Mouse (Mus musculus): ENCODE data around the gene Dad1. TPM values are rescaled to one million over a fixed set of nuclear protein-coding genes. Genes with fewer than 3 reads are reported as not detected.

The Dad1 gene
- polyA plus RNA-seq, 1 experiment from 2014 or later: 344 TPM

DNA sequence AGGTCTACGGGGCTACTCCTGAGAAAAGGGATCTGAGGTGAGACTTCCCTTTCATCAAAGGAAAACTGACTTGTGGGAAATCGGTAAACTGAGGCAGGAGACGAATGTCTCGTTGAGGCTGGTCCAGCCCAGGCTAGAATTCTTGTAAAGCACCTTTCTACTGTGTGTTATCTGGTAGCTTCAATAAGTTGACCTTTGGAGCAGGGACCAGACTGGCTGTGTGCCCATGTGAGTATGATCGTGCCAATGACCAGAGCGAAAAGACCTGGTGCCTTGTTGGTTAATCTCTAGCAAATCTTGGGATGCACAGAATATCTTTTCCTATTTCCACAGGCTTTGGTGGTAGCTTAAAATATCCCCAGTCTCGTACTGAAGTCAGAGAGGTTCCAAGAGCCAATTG lies 37.8 kb downstream of the Dad1 start:
- Histone ChIP-seq H3K27ac (ENCODE audit: low read length) (no peak overlapping the region), H3K27me3 (ENCODE audit: control insufficient read depth, insufficient read depth, low read depth, low read length) (no peaks in the 10 kb centered on the region), H3K9ac (ENCODE audit: low read depth, low read length) (no peak overlapping the region), H3K9me3 (replicated peaks; ENCODE audit: control insufficient read depth, low read length, poor library complexity, severe bottlenecking) (no peaks in the 10 kb centered on the region), H3K36me3 (ENCODE audit: control insufficient read depth, insufficient read depth, low read length) (no peaks in the 10 kb centered on the region), H3K4me1 (ENCODE audit: control insufficient read depth, insufficient read depth, low read length) (no peaks in the 10 kb centered on the region), H3K4me2 (ENCODE audit: low read length) (no peak overlapping the region), H3K4me3 (ENCODE audit: low read depth, low read length) (no peak overlapping the region)
- 91% methylated on average over 7 of the region's 7 CpGs for WGBS
- no peak for ATAC-seq

DNA sequence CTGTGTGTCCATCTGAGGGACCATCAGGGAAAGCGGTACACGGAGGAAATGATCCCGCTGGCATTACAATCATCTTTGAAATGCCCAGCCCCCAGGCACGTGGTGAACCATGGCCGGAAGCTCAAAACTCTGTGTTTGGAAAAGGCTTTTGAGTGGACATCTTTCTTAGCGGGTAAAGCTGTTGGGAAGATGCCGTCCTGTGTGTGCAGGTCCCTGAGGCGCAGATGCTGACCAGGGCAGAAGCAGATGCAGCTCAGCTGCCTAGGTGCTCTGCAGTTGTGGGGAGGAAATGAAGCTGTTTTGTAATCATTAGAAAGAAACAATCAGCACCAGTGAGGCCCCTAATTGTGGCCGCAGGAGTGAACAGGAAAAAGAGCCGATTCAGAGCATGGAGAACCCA lies 39.0 kb downstream of the Dad1 start:
- ATAC-seq: no peak
- 87% methylated on average over 10 of the region's 10 CpGs for WGBS
- no peaks in the 10 kb centered on the region for H3K9me3 ChIP-seq (replicated peaks; ENCODE audit: control insufficient read depth, low read length, poor library complexity, severe bottlenecking)
- H3K27ac ChIP-seq (ENCODE audit: low read length): no peak overlapping the region
- no peak overlapping the region for H3K9ac ChIP-seq (ENCODE audit: low read depth, low read length)
- no peaks in the 10 kb centered on the region for H3K27me3 ChIP-seq (ENCODE audit: control insufficient read depth, insufficient read depth, low read depth, low read length)
- no peak overlapping the region for H3K4me3 ChIP-seq (ENCODE audit: low read depth, low read length)
- H3K36me3 ChIP-seq (ENCODE audit: control insufficient read depth, insufficient read depth, low read length): no peaks in the 10 kb centered on the region
- no peaks in the 10 kb centered on the region for H3K4me1 ChIP-seq (ENCODE audit: control insufficient read depth, insufficient read depth, low read length)
- H3K4me2 ChIP-seq (ENCODE audit: low read length): no peak overlapping the region

DNA sequence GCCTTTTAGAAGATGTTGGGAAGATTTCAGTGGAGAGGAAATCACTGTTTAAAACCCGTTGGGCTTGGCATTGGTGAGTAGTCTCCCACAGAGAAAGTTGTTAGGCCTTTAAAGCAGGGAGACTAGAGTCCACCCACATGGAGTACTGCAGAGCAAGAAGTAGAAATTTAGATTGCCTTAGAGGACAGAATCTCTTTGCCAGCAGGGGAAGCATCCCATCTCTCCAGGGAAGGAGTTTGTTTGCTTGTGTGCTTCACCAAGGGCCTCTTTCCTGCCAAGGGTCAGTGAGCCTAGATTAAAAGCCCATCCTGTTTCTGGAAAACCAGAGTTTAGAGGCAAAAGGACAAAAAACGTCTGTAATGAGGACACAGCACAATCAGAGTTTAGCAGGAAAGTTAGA lies 39.4 kb downstream of the Dad1 start:
- Histone ChIP-seq H3K9me3 (replicated peaks; ENCODE audit: control insufficient read depth, low read length, poor library complexity, severe bottlenecking) (no peaks in the 10 kb centered on the region), H3K4me1 (ENCODE audit: control insufficient read depth, insufficient read depth, low read length) (no peaks in the 10 kb centered on the region), H3K9ac (ENCODE audit: low read depth, low read length) (no peak overlapping the region), H3K36me3 (ENCODE audit: control insufficient read depth, insufficient read depth, low read length) (no peaks in the 10 kb centered on the region), H3K4me3 (ENCODE audit: low read depth, low read length) (no peak overlapping the region), H3K4me2 (ENCODE audit: low read length) (no peak overlapping the region), H3K27ac (ENCODE audit: low read length) (no peak overlapping the region), H3K27me3 (ENCODE audit: control insufficient read depth, insufficient read depth, low read depth, low read length) (no peaks in the 10 kb centered on the region)
- no peak for ATAC-seq
- WGBS: 25% methylated on average over 2 of the region's 2 CpGs

DNA sequence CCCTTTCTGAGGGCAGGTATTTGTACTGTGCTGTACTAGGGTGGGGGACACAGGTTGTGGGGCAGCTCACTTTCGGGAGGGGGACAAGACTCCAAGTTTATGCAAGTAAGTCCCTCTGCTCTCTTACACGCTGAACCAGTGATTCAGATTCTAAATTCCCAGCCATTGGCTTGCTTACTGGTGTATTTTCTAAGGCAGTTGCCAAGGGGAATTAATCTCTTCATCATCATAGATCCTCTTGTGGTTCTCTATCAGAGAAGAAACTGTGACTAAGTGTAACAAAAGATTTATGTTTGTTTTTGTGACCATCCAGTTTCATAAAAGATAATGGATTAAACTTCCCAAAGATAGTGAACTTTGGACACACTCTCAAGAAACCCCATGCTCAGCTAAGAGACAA lies 40.2 kb downstream of the Dad1 start:
- no peak overlapping the region for H3K27ac ChIP-seq (ENCODE audit: low read length)
- H3K9me3 ChIP-seq (replicated peaks; ENCODE audit: control insufficient read depth, low read length, poor library complexity, severe bottlenecking): no peaks in the 10 kb centered on the region
- no peak for ATAC-seq
- H3K27me3 ChIP-seq (ENCODE audit: control insufficient read depth, insufficient read depth, low read depth, low read length): no peaks in the 10 kb centered on the region
- H3K4me3 ChIP-seq (ENCODE audit: low read depth, low read length): no peak overlapping the region
- no peaks in the 10 kb centered on the region for H3K4me1 ChIP-seq (ENCODE audit: control insufficient read depth, insufficient read depth, low read length)
- no peaks in the 10 kb centered on the region for H3K36me3 ChIP-seq (ENCODE audit: control insufficient read depth, insufficient read depth, low read length)
- H3K4me2 ChIP-seq (ENCODE audit: low read length): no peak overlapping the region
- no peak overlapping the region for H3K9ac ChIP-seq (ENCODE audit: low read depth, low read length)
- WGBS: 73% methylated on average over 2 of the region's 2 CpGs

DNA sequence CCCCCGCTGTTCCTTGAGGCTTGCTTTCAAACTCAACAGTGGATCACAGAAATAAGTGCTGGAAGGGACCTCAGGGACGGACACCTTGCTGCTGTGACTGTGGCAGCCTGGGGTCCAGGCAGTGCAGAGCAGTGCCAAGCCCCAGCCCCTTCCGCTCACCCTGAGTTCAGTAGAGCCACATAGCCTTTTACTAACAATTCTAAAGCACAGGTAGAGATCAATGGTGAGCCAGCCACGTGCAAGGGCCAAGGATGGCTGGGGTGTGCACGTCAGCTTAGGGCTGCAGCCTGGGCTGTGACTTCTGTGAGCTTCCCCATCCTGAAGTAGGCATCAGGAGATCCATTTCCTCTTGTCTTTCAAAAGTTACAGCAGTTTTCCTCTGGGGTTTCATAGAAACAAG lies 42.1 kb downstream of the Dad1 start:
- H3K4me1 ChIP-seq (ENCODE audit: control insufficient read depth, insufficient read depth, low read length): no peaks in the 10 kb centered on the region
- H3K36me3 ChIP-seq (ENCODE audit: control insufficient read depth, insufficient read depth, low read length): no peaks in the 10 kb centered on the region
- H3K27me3 ChIP-seq (ENCODE audit: control insufficient read depth, insufficient read depth, low read depth, low read length): no peaks in the 10 kb centered on the region
- H3K4me2 ChIP-seq (ENCODE audit: low read length): no peak overlapping the region
- H3K27ac ChIP-seq (ENCODE audit: low read length): no peak overlapping the region
- H3K4me3 ChIP-seq (ENCODE audit: low read depth, low read length): no peak overlapping the region
- H3K9me3 ChIP-seq (replicated peaks; ENCODE audit: control insufficient read depth, low read length, poor library complexity, severe bottlenecking): no peaks in the 10 kb centered on the region
- WGBS: 90% methylated on average over 5 of the region's 5 CpGs
- H3K9ac ChIP-seq (ENCODE audit: low read depth, low read length): no peak overlapping the region
- no peak for ATAC-seq

DNA sequence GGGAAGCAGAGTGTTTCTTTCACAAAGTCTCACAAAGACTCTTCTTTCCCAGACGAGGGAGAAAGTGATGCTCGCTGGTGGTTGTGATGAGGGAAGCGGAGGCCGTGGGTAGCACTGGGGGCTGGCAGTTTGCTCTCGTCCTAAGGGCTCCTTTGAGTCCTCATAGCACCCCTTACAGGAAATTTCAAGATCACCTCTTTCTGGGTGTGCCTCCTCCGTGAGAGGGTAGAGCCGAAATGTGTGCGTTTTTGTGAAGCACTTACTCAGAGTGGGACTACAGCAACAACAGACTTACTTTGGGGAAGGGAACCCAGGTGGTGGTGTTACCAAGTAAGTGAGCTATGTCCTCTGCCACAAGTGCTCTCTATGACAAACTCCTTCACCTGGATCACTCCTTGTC lies 42.7 kb downstream of the Dad1 start:
- Histone ChIP-seq H3K27me3 (ENCODE audit: control insufficient read depth, insufficient read depth, low read depth, low read length) (no peaks in the 10 kb centered on the region), H3K4me3 (ENCODE audit: low read depth, low read length) (no peak overlapping the region), H3K4me1 (ENCODE audit: control insufficient read depth, insufficient read depth, low read length) (no peaks in the 10 kb centered on the region), H3K4me2 (ENCODE audit: low read length) (no peak overlapping the region), H3K9ac (ENCODE audit: low read depth, low read length) (no peak overlapping the region), H3K9me3 (replicated peaks; ENCODE audit: control insufficient read depth, low read length, poor library complexity, severe bottlenecking) (no peaks in the 10 kb centered on the region), H3K36me3 (ENCODE audit: control insufficient read depth, insufficient read depth, low read length) (no peaks in the 10 kb centered on the region), H3K27ac (ENCODE audit: low read length) (no peak overlapping the region)
- ATAC-seq: no peak
- 88% methylated on average over 8 of the region's 8 CpGs for WGBS

DNA sequence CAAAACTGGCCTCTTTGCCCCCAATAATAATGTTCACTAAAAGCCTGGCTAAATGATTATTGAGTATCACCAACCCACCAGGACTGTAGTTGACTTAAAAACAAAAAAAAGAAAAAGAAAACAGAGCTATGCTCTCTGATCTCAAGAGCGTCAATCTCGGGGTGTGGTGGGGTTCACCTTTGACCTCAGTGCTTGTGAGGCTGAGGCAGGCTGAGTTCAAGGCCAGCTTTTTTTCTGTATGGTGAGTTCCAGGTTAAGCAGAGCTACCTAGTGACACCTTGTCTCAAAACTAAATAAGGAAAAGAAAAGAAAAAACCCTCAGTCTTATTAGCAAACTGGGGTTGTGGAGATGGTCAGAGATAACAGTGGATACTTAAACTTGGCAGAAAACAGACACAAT lies 43.5 kb downstream of the Dad1 start:
- Histone ChIP-seq H3K36me3 (ENCODE audit: control insufficient read depth, insufficient read depth, low read length) (no peaks in the 10 kb centered on the region), H3K9me3 (replicated peaks; ENCODE audit: control insufficient read depth, low read length, poor library complexity, severe bottlenecking) (no peaks in the 10 kb centered on the region), H3K27ac (ENCODE audit: low read length) (no peak overlapping the region), H3K9ac (ENCODE audit: low read depth, low read length) (no peak overlapping the region), H3K4me1 (ENCODE audit: control insufficient read depth, insufficient read depth, low read length) (no peaks in the 10 kb centered on the region), H3K4me2 (ENCODE audit: low read length) (no peak overlapping the region), H3K27me3 (ENCODE audit: control insufficient read depth, insufficient read depth, low read depth, low read length) (no peaks in the 10 kb centered on the region), H3K4me3 (ENCODE audit: low read depth, low read length) (no peak overlapping the region)
- no peak for ATAC-seq
- 92% methylated on average over 2 of the region's 2 CpGs for WGBS

DNA sequence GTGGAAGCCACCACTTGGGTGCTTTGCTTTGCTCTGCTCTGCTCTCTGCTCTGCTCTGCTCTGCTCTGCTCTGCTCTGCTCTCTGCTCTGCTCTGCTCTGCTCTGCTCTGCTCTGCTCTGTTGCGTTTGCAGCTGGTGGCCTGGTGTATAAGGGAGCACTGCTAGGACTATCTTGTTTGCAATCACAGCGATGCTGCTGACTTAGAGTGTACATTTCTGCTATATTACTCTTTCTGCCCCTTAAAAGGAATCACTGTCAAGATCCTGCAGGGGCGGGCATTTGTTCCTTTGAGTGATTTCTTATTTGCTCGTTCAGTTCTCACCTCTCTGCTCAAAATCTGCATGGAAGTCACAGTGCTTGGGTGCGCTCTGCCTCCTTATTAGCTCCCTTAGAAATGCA lies 44.0 kb downstream of the Dad1 start:
- Histone ChIP-seq H3K9me3 (replicated peaks; ENCODE audit: control insufficient read depth, low read length, poor library complexity, severe bottlenecking) (no peaks in the 10 kb centered on the region), H3K9ac (ENCODE audit: low read depth, low read length) (no peak overlapping the region), H3K4me3 (ENCODE audit: low read depth, low read length) (no peak overlapping the region), H3K36me3 (ENCODE audit: control insufficient read depth, insufficient read depth, low read length) (no peaks in the 10 kb centered on the region), H3K4me2 (ENCODE audit: low read length) (no peak overlapping the region), H3K27me3 (ENCODE audit: control insufficient read depth, insufficient read depth, low read depth, low read length) (no peaks in the 10 kb centered on the region), H3K27ac (ENCODE audit: low read length) (no peak overlapping the region), H3K4me1 (ENCODE audit: control insufficient read depth, insufficient read depth, low read length) (peaks cover 1% of the 10 kb centered on the region; the same call in 1 of the 2 replicates)
- no peak for ATAC-seq
- 66% methylated on average over 5 of the region's 5 CpGs for WGBS

DNA sequence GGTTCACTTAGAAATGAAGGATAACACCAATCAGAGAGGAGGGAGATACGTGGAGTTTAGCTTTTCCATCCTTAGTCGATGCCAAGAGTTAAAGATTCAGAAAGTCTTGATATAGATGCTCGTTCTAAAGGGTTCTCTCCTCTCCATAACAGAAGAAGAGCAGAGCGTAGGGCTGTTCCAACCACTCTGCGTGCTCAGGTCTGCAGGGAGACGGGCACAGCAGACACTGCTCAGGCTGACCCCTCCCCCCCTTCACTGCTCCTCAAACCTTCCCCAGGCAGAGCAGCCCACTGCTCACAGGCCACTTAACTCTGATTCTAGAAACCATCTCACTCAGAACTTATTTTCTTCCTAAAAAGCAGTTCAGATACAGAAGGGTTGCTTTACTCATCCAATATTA lies 45.2 kb downstream of the Dad1 start:
- H3K9me3 ChIP-seq (replicated peaks; ENCODE audit: control insufficient read depth, low read length, poor library complexity, severe bottlenecking): no peaks in the 10 kb centered on the region
- H3K27ac ChIP-seq (ENCODE audit: low read length): no peak overlapping the region
- no peak overlapping the region for H3K4me3 ChIP-seq (ENCODE audit: low read depth, low read length)
- 78% methylated on average over 6 of the region's 6 CpGs for WGBS
- H3K27me3 ChIP-seq (ENCODE audit: control insufficient read depth, insufficient read depth, low read depth, low read length): no peaks in the 10 kb centered on the region
- no peak for ATAC-seq
- peaks cover 3% of the 10 kb centered on the region; the same call in 1 of the 2 replicates for H3K4me1 ChIP-seq (ENCODE audit: control insufficient read depth, insufficient read depth, low read length)
- H3K4me2 ChIP-seq (ENCODE audit: low read length): no peak overlapping the region
- H3K36me3 ChIP-seq (ENCODE audit: control insufficient read depth, insufficient read depth, low read length): no peaks in the 10 kb centered on the region
- H3K9ac ChIP-seq (ENCODE audit: low read depth, low read length): no peak overlapping the region

DNA sequence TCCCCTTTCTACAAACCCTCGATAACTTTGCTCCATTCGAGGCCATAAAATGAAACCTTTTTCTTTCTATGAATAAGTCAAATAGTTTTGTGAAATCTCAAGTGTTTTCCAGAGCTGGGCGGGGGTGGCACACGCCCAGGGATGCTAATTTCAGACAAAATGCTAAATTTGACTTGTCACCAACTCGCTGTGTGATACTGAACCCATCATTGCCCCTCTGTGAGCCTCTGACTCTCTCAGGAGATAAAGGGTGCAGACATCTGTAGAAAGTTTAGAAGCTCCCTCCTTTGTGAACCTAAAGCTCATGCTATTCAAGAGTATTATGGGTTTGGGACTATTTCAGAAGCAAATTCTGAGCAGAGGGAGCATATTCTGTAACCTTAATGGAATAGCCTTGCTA lies 46.0 kb downstream of the Dad1 start:
- Histone ChIP-seq H3K27ac (ENCODE audit: low read length) (no peak overlapping the region), H3K4me2 (ENCODE audit: low read length) (no peak overlapping the region)
- WGBS: 89% methylated on average over 5 of the region's 5 CpGs

More for the DNA sequence above, 46.0 kb downstream of the Dad1 start:
- no peak for ATAC-seq
- no peak overlapping the region for H3K9ac ChIP-seq (ENCODE audit: low read depth, low read length)
- peaks cover 3% of the 10 kb centered on the region; the same call in 1 of the 2 replicates for H3K4me1 ChIP-seq (ENCODE audit: control insufficient read depth, insufficient read depth, low read length)
- H3K4me3 ChIP-seq (ENCODE audit: low read depth, low read length): no peak overlapping the region
- no peaks in the 10 kb centered on the region for H3K9me3 ChIP-seq (replicated peaks; ENCODE audit: control insufficient read depth, low read length, poor library complexity, severe bottlenecking)
- H3K36me3 ChIP-seq (ENCODE audit: control insufficient read depth, insufficient read depth, low read length): no peaks in the 10 kb centered on the region
- H3K27me3 ChIP-seq (ENCODE audit: control insufficient read depth, insufficient read depth, low read depth, low read length): no peaks in the 10 kb centered on the region
